Mouse (Mus musculus): ENCODE data around the gene Ampd3. TPM values are rescaled to one million over a fixed set of nuclear protein-coding genes. Genes with fewer than 3 reads are reported as not detected.
A peak's percentile ranks its signal among the peaks of the same experiment; 100 is the strongest.

Gene Ampd3
- polyA plus RNA-seq, 1 experiment from 2014 or later: 9.4 TPM

DNA sequence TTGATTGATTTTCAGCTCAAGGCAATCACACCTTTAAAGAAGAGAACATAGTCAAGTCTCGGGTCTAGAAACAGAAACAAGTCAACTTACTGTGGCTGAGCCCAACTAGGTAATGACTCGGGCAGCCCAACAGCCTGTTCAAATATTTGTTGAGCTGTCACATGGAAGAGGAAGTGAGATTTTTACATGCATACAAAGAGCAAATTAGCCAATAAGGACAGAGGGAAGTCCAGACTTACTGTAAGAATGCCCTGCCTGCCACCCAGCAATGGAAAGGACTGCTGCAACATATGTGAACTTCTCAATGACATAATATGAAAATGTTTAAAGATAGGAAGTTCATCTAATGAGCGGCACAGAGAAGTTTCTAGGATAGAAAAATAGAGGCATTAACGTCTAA is 72.3 kb downstream of the Ampd3 start:
- Histone ChIP-seq H3K27me3 (replicated peaks) (no peaks in the 10 kb centered on the region), H3K4me2 (no peak overlapping the region), H3K4me3 (no peak overlapping the region), H3K27ac (ENCODE audit: poor library complexity, severe bottlenecking) (no peak overlapping the region), H3K36me3 (peaks cover 16% of the 10 kb centered on the region), H3K9ac (no peak overlapping the region), H3K4me1 (replicated peaks) (peaks cover 10% of the 10 kb centered on the region), H3K9me3 (replicated peaks) (no peaks in the 10 kb centered on the region)
- WGBS: 74% methylated on average over 4 of the region's 4 CpGs
- ATAC-seq (ENCODE audit: insufficient number of reproducible peaks, low FRiP score): no peak

DNA sequence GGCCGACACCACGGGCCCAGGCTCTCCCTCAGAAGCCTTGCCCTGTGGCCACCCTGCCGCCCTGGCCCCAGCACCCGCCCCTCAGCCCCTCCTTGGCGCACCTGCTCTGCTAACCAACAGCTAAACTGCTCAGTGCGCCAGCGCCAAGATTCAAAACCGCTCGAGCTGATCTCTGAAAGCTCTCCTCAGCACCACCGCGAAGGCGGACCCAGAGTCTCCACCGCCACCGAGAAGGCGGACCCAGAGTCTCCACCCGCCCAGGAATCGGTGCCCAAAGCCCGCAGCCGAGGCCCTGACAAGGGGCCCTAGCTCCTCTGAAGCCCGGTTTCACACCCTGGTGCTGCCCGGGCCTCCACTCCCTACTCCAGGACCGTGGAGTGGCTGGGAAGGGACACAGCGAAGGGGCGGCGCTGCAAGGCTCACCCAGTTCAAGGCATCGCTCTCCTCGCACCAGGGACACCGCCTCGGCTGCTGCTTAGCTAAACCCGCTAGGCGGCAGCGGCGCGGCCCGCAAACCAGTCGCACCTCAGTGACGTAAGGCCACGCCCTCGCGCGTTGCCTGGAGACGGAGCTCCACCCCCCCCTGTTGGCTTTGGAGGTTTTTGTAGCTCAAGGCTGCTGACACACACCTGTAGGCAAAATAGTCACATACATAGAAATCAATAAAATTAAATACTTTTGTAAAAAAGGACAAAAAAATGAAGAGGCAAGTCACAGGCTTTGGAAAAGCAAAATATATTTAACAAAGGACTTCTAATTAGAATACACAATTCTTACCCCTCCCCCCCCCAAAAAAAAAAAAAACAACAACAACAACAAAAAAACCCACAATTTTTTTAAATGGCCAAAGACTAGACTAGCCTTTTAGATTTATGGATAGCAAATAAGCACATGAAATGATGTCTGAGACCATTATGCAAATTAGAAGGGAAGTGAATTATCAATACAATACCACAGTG is 76.2 kb downstream of the Ampd3 start, which contains the start of gene Rnf141:
Gene Rnf141 (minus strand): TSS at position 542 of the 959 bp plus-strand sequence.
- peaks cover 10% of the 10 kb centered on the region for H3K4me1 ChIP-seq (replicated peaks)
- peak within 1 kb of the TSS; percentile 94 for H3K27ac ChIP-seq (ENCODE audit: poor library complexity, severe bottlenecking)
- peak; percentile 93 for ATAC-seq (ENCODE audit: insufficient number of reproducible peaks, low FRiP score)
- 0 out of 2 replicates have a peak, but pooled peaks cover 3% of the 10 kb centered on the region for H3K36me3 ChIP-seq
- H3K4me2 ChIP-seq: peak within 1 kb of the TSS; percentile 81
- H3K4me3 ChIP-seq: peak within 1 kb of the TSS; percentile 80
- no peaks in the 10 kb centered on the region for H3K27me3 ChIP-seq (replicated peaks)
- under 1% methylated on average over 42 of the region's 42 CpGs for WGBS
- H3K9ac ChIP-seq: peak within 1 kb of the TSS; percentile 81
- no peaks in the 10 kb centered on the region for H3K9me3 ChIP-seq (replicated peaks)

DNA sequence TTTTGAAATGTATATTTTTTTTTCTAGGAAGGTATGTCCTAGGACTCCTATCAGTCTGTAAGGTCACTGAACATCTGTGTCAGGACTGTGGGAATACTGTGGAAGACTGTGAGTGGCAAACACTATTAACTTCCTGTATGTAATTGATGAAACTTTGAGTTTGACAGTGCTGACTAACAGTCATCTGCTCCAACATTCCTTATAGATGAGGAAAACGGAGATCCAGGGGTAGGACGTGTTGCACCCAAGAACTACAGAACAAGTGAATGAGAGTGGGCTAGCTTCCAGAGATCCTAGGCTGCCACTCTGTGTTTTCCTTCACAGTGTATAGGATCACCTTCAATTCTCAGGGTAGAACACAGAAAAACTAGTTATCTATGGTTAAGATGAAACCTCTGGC is 79.3 kb downstream of the Ampd3 start:
- Histone ChIP-seq H3K9me3 (replicated peaks) (no peaks in the 10 kb centered on the region), H3K27me3 (replicated peaks) (no peaks in the 10 kb centered on the region), H3K27ac (ENCODE audit: poor library complexity, severe bottlenecking) (no peak overlapping the region), H3K4me3 (no peak overlapping the region), H3K4me2 (no peak overlapping the region), H3K36me3 (no peaks in the 10 kb centered on the region), H3K9ac (no peak overlapping the region), H3K4me1 (replicated peaks) (peaks cover 12% of the 10 kb centered on the region)
- WGBS: 66% methylated on average over 2 of the region's 2 CpGs
- no peak for ATAC-seq (ENCODE audit: insufficient number of reproducible peaks, low FRiP score)

DNA sequence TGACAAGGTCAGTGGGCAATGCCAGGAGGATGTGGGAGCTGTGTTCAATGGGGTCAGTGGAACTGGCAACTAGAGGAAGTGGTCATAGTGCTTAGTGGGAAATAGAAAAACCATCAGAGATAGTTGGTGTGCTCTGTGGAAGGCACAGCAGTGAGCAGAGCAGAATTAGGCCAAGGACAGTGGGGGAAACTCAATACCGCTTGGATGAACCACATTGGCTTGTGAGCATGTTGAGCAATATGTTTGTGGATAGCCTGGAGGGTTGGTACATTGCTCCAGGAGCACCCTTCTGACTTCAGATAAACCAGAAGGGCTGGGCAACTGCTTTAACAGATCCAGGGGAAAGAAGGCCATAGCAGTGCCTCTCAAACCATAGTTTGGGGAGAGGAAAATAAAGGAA is 80.4 kb downstream of the Ampd3 start:
- no peak overlapping the region for H3K27ac ChIP-seq (ENCODE audit: poor library complexity, severe bottlenecking)
- 89% methylated on average over 1 of the region's 1 CpGs for WGBS
- peaks cover 9% of the 10 kb centered on the region for H3K4me1 ChIP-seq (replicated peaks)
- H3K4me3 ChIP-seq: no peak overlapping the region
- no peaks in the 10 kb centered on the region for H3K36me3 ChIP-seq
- ATAC-seq (ENCODE audit: insufficient number of reproducible peaks, low FRiP score): no peak
- no peaks in the 10 kb centered on the region for H3K27me3 ChIP-seq (replicated peaks)
- no peak overlapping the region for H3K4me2 ChIP-seq
- H3K9ac ChIP-seq: no peak overlapping the region
- no peaks in the 10 kb centered on the region for H3K9me3 ChIP-seq (replicated peaks)

DNA sequence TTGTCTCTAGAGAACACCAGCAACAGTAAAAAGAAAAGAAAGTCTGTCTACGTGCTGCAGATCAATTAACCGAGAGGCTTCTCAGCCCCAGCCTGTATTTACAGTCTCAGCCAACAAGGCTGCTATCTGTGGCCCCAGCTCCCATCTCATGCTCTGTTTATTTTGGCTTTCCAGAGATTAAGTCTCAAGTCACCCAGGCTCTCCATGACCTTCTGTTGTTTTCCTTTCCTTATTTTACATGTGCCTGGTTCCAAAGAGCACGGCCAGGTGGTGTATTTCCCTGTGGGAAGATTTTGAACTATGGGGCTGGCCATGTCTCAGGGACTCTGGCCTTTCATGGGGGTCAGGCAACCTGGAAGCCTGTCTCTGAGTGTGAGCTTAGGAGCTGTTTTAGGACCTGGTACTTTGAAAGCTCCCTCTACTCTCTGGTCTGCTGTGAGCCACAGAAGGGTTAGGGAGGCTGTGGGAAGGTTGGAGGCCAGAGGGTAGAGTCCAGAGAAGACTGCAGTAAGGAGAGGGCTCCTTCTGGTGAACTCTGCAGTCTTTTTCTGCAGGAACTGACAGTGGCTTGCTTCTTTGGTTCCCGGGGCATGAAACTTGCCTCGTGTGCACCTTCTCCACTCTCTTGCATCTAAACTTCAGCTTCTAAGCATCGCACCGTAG is 83.7 kb downstream of the Ampd3 start:
- H3K27ac ChIP-seq (ENCODE audit: poor library complexity, severe bottlenecking): peak overlapping the region; percentile 61
- peak; percentile 55; the same call in 1 of the 2 replicates for ATAC-seq (ENCODE audit: insufficient number of reproducible peaks, low FRiP score)

DNA sequence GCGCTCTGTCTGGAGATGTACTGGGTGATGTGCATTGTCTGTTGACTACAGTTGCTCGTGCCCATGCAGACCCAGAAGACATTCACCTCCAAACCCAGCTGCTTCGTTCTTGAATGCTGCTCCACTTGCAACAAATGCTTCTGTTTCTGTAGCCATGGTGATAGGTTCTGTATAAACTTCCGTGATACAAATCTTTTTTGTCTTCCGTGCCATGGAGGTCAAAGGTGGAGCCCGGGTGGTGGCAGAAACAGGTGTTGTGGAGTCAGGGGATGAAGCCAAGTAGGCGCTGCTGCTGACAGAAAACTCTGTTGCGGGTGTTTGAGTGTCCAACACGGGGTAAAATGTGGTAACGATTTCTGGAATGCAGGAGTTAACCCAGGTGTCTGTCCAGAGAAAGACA is 85.6 kb downstream of the Ampd3 start:
- no peak for ATAC-seq (ENCODE audit: insufficient number of reproducible peaks, low FRiP score)
- WGBS: 65% methylated on average over 10 of the region's 10 CpGs
- Histone ChIP-seq H3K36me3 (no peaks in the 10 kb centered on the region), H3K4me3 (no peak overlapping the region), H3K27me3 (replicated peaks) (no peaks in the 10 kb centered on the region), H3K9ac (no peak overlapping the region), H3K9me3 (replicated peaks) (no peaks in the 10 kb centered on the region), H3K4me1 (replicated peaks) (peaks cover 7% of the 10 kb centered on the region), H3K27ac (ENCODE audit: poor library complexity, severe bottlenecking) (no peak overlapping the region), H3K4me2 (no peak overlapping the region)

More for the DNA sequence above, 83.7 kb downstream of the Ampd3 start:
- Histone ChIP-seq H3K27me3 (replicated peaks) (no peaks in the 10 kb centered on the region), H3K4me2 (no peak overlapping the region), H3K36me3 (no peaks in the 10 kb centered on the region), H3K4me3 (no peak overlapping the region), H3K4me1 (replicated peaks) (peaks cover 7% of the 10 kb centered on the region), H3K9me3 (replicated peaks) (no peaks in the 10 kb centered on the region), H3K9ac (no peak overlapping the region)
- 57% methylated on average over 7 of the region's 7 CpGs for WGBS

DNA sequence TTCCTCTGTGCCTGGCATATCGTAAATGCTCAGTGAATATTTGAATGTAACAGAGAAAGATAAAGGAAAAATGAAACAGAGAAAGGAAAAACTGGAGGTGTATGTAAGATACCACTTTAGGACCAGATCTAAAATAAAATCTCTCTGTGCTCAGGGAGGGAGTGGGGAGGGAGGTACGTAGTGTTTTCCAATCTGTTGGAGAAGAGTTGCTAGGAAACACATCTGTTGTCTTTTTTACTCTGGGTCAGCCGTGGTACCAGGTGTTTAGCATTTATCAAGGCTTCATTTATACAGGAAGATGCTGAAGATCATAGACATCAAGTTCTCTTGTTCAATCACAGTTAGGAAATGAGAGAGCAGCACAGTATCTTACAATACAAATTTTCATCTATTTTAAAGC is 86.5 kb downstream of the Ampd3 start:
- no peak for ATAC-seq (ENCODE audit: insufficient number of reproducible peaks, low FRiP score)
- Histone ChIP-seq H3K9me3 (replicated peaks) (no peaks in the 10 kb centered on the region), H3K36me3 (no peaks in the 10 kb centered on the region), H3K27me3 (replicated peaks) (no peaks in the 10 kb centered on the region), H3K4me1 (replicated peaks) (peaks cover 7% of the 10 kb centered on the region), H3K4me3 (no peak overlapping the region), H3K27ac (ENCODE audit: poor library complexity, severe bottlenecking) (no peak overlapping the region), H3K9ac (no peak overlapping the region), H3K4me2 (no peak overlapping the region)
- WGBS: 60% methylated on average over 3 of the region's 3 CpGs

DNA sequence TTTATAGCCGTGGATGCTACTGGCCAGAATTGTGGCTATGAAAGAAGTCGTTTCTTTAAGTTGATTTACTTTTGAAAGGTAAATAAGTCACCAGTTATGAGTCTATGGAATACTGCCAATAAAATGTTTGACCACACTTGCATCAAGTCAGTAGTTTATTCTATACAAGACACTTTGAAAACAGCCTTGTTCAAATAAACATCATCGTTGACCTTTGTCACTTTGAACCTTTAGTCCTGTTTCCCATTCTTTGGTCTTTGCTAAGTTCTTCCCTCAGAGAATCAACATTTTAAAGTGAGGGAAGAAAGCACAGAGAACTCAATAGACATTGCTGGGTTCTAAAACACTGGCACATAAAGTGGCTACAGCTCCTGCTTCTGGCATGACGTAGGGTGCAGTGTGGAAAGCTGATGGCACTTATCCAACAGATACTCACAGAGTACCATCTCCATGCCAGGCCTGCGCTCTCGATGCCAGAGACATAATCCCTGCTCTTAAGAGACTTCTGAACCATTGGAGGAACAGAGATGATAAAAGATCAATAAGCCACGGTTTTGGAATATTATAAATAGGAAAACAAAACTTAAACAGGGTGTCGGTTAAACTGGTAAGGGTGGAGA is 87.0 kb downstream of the Ampd3 start:
- Histone ChIP-seq H3K27me3 (replicated peaks) (no peaks in the 10 kb centered on the region), H3K4me3 (no peak overlapping the region), H3K27ac (ENCODE audit: poor library complexity, severe bottlenecking) (no peak overlapping the region), H3K9ac (no peak overlapping the region), H3K4me2 (no peak overlapping the region), H3K36me3 (no peaks in the 10 kb centered on the region), H3K9me3 (replicated peaks) (no peaks in the 10 kb centered on the region), H3K4me1 (replicated peaks) (peaks cover 7% of the 10 kb centered on the region)
- ATAC-seq (ENCODE audit: insufficient number of reproducible peaks, low FRiP score): no peak
- WGBS: 78% methylated on average over 8 of the region's 8 CpGs

DNA sequence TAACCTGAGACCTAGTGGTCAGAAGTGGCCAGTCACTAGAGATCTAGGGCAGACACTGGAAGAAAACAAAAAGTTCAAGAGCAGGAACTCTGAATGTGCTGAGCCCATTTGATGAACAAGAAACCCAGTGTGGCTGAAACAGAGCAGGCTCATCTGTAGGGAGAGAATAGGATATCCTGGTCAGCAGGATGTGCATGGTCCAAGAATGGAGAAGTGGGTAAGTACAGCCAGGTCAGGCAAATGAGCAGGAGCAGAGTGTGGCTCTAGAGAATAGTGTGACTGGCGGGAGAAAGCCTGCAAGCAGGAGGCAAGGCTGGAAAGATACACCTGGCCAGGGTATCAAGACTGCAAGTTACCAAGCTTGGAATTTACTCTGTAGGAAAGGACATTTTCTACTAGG is 87.6 kb downstream of the Ampd3 start:
- 65% methylated on average over 1 of the region's 1 CpGs for WGBS
- Histone ChIP-seq H3K4me1 (replicated peaks) (peaks cover 10% of the 10 kb centered on the region), H3K36me3 (no peaks in the 10 kb centered on the region), H3K9me3 (replicated peaks) (no peaks in the 10 kb centered on the region), H3K4me2 (no peak overlapping the region), H3K9ac (no peak overlapping the region), H3K4me3 (no peak overlapping the region), H3K27ac (ENCODE audit: poor library complexity, severe bottlenecking) (no peak overlapping the region), H3K27me3 (replicated peaks) (no peaks in the 10 kb centered on the region)
- ATAC-seq (ENCODE audit: insufficient number of reproducible peaks, low FRiP score): no peak

DNA sequence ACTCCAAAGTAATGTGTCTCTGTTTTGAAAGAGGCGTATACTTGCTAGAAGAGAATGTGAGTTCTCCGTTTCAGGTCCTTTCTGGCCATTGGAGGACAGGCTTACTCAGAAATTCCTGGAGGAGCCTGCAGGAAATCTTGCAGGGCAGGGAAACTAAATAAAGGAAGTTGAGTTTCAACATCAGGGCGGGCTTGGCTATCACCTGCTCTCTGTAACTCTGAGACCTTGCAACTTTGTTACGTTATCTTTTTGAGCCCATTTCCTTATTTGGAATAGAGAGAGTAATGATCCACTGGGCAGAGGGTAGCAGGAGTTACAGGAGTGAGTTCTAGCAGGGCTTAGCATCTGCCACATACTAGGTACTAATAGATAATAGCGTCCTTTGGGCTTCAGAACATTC is 92.1 kb downstream of the Ampd3 start:
- no peak overlapping the region for H3K27ac ChIP-seq (ENCODE audit: poor library complexity, severe bottlenecking)

More for the DNA sequence above, 92.1 kb downstream of the Ampd3 start:
- Histone ChIP-seq H3K4me2 (no peak overlapping the region), H3K4me1 (replicated peaks) (peaks cover 7% of the 10 kb centered on the region), H3K27me3 (replicated peaks) (no peaks in the 10 kb centered on the region), H3K36me3 (no peaks in the 10 kb centered on the region), H3K9me3 (replicated peaks) (no peaks in the 10 kb centered on the region), H3K9ac (no peak overlapping the region), H3K4me3 (no peak overlapping the region)
- 0 out of 2 replicates have a peak, but pooled peaks have one; percentile 18 for ATAC-seq (ENCODE audit: insufficient number of reproducible peaks, low FRiP score)
- WGBS: 18% methylated on average over 5 of the region's 5 CpGs
